Comparison of ENCODE assay signal across 8 mouse cellular contexts in genomic region chr2:65238964-65239570, GRCm38 (mm10). TPM values are rescaled to one million over a fixed set of nuclear protein-coding genes. Genes with fewer than 3 reads are reported as not detected.
DNase-seq lines count a peak whose midpoint lies in the region; ATAC-seq and TF ChIP-seq lines count a peak whose summit lies in the region.

Cobll1 (minus strand) TSS chr2:65239403.

- H3K4me1 ChIP-seq in CH12.LX (ENCODE audit: control insufficient read depth in 1 of 2, insufficient read depth in 2 of 2) = peaks cover 0 to 17% of the 10 kb centered on the region in 2 experiments; a peak in 2 of 4 replicates
- H3K4me1 ChIP-seq in embryonic facial prominence, embryonic 12.5 days = 0 out of 2 replicates have a peak, but pooled peaks cover 7% of the 10 kb centered on the region
- H3K4me1 ChIP-seq in hindbrain, embryonic 10.5 days (replicated peaks) = peaks cover 22% of the 10 kb centered on the region
- no peaks in the 10 kb centered on the region for H3K4me1 ChIP-seq in liver, embryonic 14.5 days (replicated peaks; ENCODE audit: control insufficient read depth in 2 of 2, insufficient read depth in 2 of 2, low read length in 1 of 2)
- peaks cover 22% of the 10 kb centered on the region for H3K4me1 ChIP-seq in neural tube, embryonic 15.5 days

- H3K9ac ChIP-seq in CH12.LX (ENCODE audit: insufficient read depth, low read depth) = peak within 1 kb of the TSS; percentile 65
- H3K9ac ChIP-seq in embryonic facial prominence, embryonic 12.5 days = peak within 1 kb of the TSS; percentile 66
- peak within 1 kb of the TSS; percentile 18 for H3K9ac ChIP-seq in liver, embryonic 14.5 days (replicated peaks)
- H3K9ac ChIP-seq in neural tube, embryonic 15.5 days (replicated peaks) = peak within 1 kb of the TSS; percentile 61

- peak within 1 kb of the TSS; percentile 20 to 92 (median 64) for H3K4me3 ChIP-seq in CH12.LX (replicated peaks in 1 of 3; ENCODE audit: low read depth in 2 of 3, low read length in 2 of 3, poor library complexity in 1 of 3)
- H3K4me3 ChIP-seq in embryonic facial prominence, embryonic 12.5 days = peak within 1 kb of the TSS; percentile 70
- peak within 1 kb of the TSS; percentile 81 for H3K4me3 ChIP-seq in hindbrain, embryonic 10.5 days
- peak within 1 kb of the TSS; percentile 48 to 57 for H3K4me3 ChIP-seq in liver, embryonic 14.5 days (ENCODE audit: insufficient read depth in 1 of 2, low read depth in 2 of 2, low read length in 2 of 2)
- H3K4me3 ChIP-seq in neural tube, embryonic 15.5 days (replicated peaks) = peak within 1 kb of the TSS; percentile 68

- no peak for TF ChIP-seq CTCF in CH12.LX (conservative IDR thresholded peaks at IDR 0.05 in 1 of 2, IDR thresholded peaks at IDR 0.05 in 1 of 2; ENCODE audit: low read depth in 2 of 2, low read length in 2 of 2)
- TF ChIP-seq CTCF in liver, embryonic 14.5 days (IDR thresholded peaks at IDR 0.05; ENCODE audit: low read depth) = no peak

- no peak for DNase-seq in frontal cortex, adult 2 months (ENCODE audit: extremely low spot score in 1 of 2, low spot score in 1 of 2)
- no peak for DNase-seq in frontal cortex, postnatal 36 days (ENCODE audit: low spot score in 2 of 2)
- peak; percentile 37 for DNase-seq in CH12.LX (ENCODE audit: extremely low read depth)
- DNase-seq in hindbrain, embryonic 10.5 days (ENCODE audit: low spot score) = peak; percentile 74
- DNase-seq in liver, embryonic 14.5 days (ENCODE audit: low read depth in 3 of 3, low spot score in 3 of 3) = no peak
- DNase-seq in right cerebral cortex, postnatal 36 days (ENCODE audit: low spot score in 2 of 2) = no peak

- no peaks in the 10 kb centered on the region for H3K36me3 ChIP-seq in CH12.LX (replicated peaks in 1 of 2; ENCODE audit: control insufficient read depth in 1 of 2, insufficient read depth in 1 of 2, low read length in 1 of 2)
- H3K36me3 ChIP-seq in embryonic facial prominence, embryonic 12.5 days = no peaks in the 10 kb centered on the region
- H3K36me3 ChIP-seq in hindbrain, embryonic 10.5 days = no peaks in the 10 kb centered on the region
- no peaks in the 10 kb centered on the region for H3K36me3 ChIP-seq in liver, embryonic 14.5 days (replicated peaks; ENCODE audit: control insufficient read depth, insufficient read depth, low read depth)
- no peaks in the 10 kb centered on the region for H3K36me3 ChIP-seq in neural tube, embryonic 15.5 days

- in situ Hi-C loops in CH12.LX (cut with MboI; ENCODE audit: low pct_ligation_motif_present, low pct_unique_long_range_greater_than_20kb, low sequenced_read_pairs) = no loop called here

- H3K27ac ChIP-seq in CH12.LX (ENCODE audit: insufficient read depth, low read depth) = peak within 1 kb of the TSS; percentile 34; the same call in 1 of the 2 replicates
- peak within 1 kb of the TSS; percentile 46 for H3K27ac ChIP-seq in embryonic facial prominence, embryonic 12.5 days
- peak within 1 kb of the TSS; percentile 86 for H3K27ac ChIP-seq in hindbrain, embryonic 10.5 days
- H3K27ac ChIP-seq in liver, embryonic 14.5 days = no peak within 1 kb of the TSS; the same call in 1 of the 2 replicates
- peak within 1 kb of the TSS; percentile 74 for H3K27ac ChIP-seq in neural tube, embryonic 15.5 days (replicated peaks)

- under 1% methylated on average over 37 of the region's 37 CpGs for WGBS in embryonic facial prominence, embryonic 12.5 days
- WGBS in hindbrain, embryonic 10.5 days = under 1% methylated on average over 37 of the region's 37 CpGs
- under 1% methylated on average over 37 of the region's 37 CpGs for WGBS in liver, embryonic 14.5 days (ENCODE audit: insufficient replicate concordance)
- WGBS in neural tube, embryonic 15.5 days = 0% methylated on average over 37 of the region's 37 CpGs

- dilution Hi-C loops in CH12.LX (cut with MboI; ENCODE audit: extremely low pct_ligation_motif_present, extremely low pct_unique_long_range_greater_than_20kb, low sequenced_read_pairs) = no loop called here

- TF ChIP-seq POLR2A in CH12.LX (IDR thresholded peaks at IDR 0.05; ENCODE audit: low read depth, low read length) = no peak

- H3K9me3 ChIP-seq in CH12.LX (replicated peaks; ENCODE audit: low read length) = no peaks in the 10 kb centered on the region
- no peaks in the 10 kb centered on the region for H3K9me3 ChIP-seq in embryonic facial prominence, embryonic 12.5 days
- no peaks in the 10 kb centered on the region for H3K9me3 ChIP-seq in hindbrain, embryonic 10.5 days
- H3K9me3 ChIP-seq in liver, embryonic 14.5 days (ENCODE audit: control insufficient read depth, low read length) = no peaks in the 10 kb centered on the region
- H3K9me3 ChIP-seq in neural tube, embryonic 15.5 days (replicated peaks) = no peaks in the 10 kb centered on the region

- H3K79me2 ChIP-seq in CH12.LX (replicated peaks; ENCODE audit: control insufficient read depth, extremely low read depth, insufficient read depth, poor library complexity, severe bottlenecking) = no peaks in the 10 kb centered on the region; the same call in 1 of the 2 replicates

- no peak for TF ChIP-seq RAD21 in CH12.LX (IDR thresholded peaks at IDR 0.05; ENCODE audit: low read depth, low read length)

- H3K27me3 ChIP-seq in CH12.LX (replicated peaks) = no peaks in the 10 kb centered on the region
- H3K27me3 ChIP-seq in embryonic facial prominence, embryonic 12.5 days = peaks cover 17% of the 10 kb centered on the region
- H3K27me3 ChIP-seq in hindbrain, embryonic 10.5 days (ENCODE audit: insufficient read depth, poor library complexity, severe bottlenecking) = peaks cover 42% of the 10 kb centered on the region
- H3K27me3 ChIP-seq in liver, embryonic 14.5 days (ENCODE audit: control insufficient read depth, insufficient read depth, low read length) = peaks cover 23% of the 10 kb centered on the region
- H3K27me3 ChIP-seq in neural tube, embryonic 15.5 days (replicated peaks) = peaks cover 16% of the 10 kb centered on the region; the same call in 1 of the 2 replicates

- no peak for TF ChIP-seq EP300 in CH12.LX (IDR thresholded peaks at IDR 0.05; ENCODE audit: low read length)
- no peak for TF ChIP-seq EP300 in liver, embryonic 14.5 days (IDR thresholded peaks at IDR 0.05; ENCODE audit: low read depth)

- H3K4me2 ChIP-seq in CH12.LX (ENCODE audit: insufficient read depth, low read depth, poor library complexity, severe bottlenecking) = peak within 1 kb of the TSS; percentile 76
- peak within 1 kb of the TSS; percentile 96 for H3K4me2 ChIP-seq in embryonic facial prominence, embryonic 12.5 days (replicated peaks)
- peak within 1 kb of the TSS; percentile 51 for H3K4me2 ChIP-seq in liver, embryonic 14.5 days (ENCODE audit: low read depth)
- H3K4me2 ChIP-seq in neural tube, embryonic 15.5 days = peak within 1 kb of the TSS; percentile 95

- ATAC-seq in embryonic facial prominence, embryonic 12.5 days (ENCODE audit: insufficient number of reproducible peaks, insufficient read depth, low FRiP score, low TSS enrichment) = peak; percentile 55; the same call in 1 of the 2 replicates
- ATAC-seq in liver, embryonic 14.5 days (ENCODE audit: insufficient read depth) = peak; percentile 54
- ATAC-seq in neural tube, embryonic 15.5 days (ENCODE audit: low FRiP score) = peak; percentile 79

TF ChIP-seq in CH12.LX, 34 proteins besides CTCF, POLR2A, EP300 and RAD21:
- peak; percentile 37; the same call in 1 of the 2 replicates for TF ChIP-seq ELF1 (IDR thresholded peaks at IDR 0.05; ENCODE audit: low read depth, low read length)
- TF ChIP-seq MAX (IDR thresholded peaks at IDR 0.05; ENCODE audit: low read length) = peak; percentile 23; the same call in 1 of the 2 replicates
- TF ChIP-seq BHLHE40 (IDR thresholded peaks at IDR 0.05; ENCODE audit: low read depth, low read length) = no peak
- TF ChIP-seq SMC3 (IDR thresholded peaks at IDR 0.05; ENCODE audit: low read depth, low read length) = no peak

RNA-seq across cellular contexts. Expression of gene Cobll1, which starts in this region (rescaled TPM):
- polyA plus RNA-seq in frontal cortex, adult 2 months (2012; rRNA removed) = 8.3 and 10.1 TPM in 2 replicates
- 1.2 and 1.5 TPM in 2 replicates for total RNA-seq in CH12.LX (2012; rRNA removed)
- total RNA-seq in CH12.LX (2014; rRNA removed) = 0.42 and 0.67 TPM in 2 replicates
- 1.9 and 2.4 TPM in 2 replicates for polyA plus RNA-seq in CH12.LX (2012; ENCODE audit: insufficient read length, low read depth)
- polyA plus RNA-seq in embryonic facial prominence, embryonic 12.5 days (2016; fragmentation: Nextera tagmentation; extraction: Ambion mirVana) = 3.2 and 3.3 TPM in 2 replicates
- 2.5 and 2.8 TPM in 2 replicates for polyA plus RNA-seq in hindbrain, embryonic 10.5 days (2016; fragmentation: Nextera tagmentation; extraction: Ambion mirVana)
- polyA plus RNA-seq in liver, embryonic 14.5 days (2012; rRNA removed) = 2.1 and 2.6 TPM in 2 replicates
- polyA plus RNA-seq in liver, embryonic 14.5 days (2014; fragmentation: Nextera tagmentation; extraction: Ambion mirVana) = 2.4 and 3.3 TPM in 2 replicates
- 2.5 and 5.7 TPM in 2 replicates for polyA plus RNA-seq in neural tube, embryonic 15.5 days (2015; fragmentation: Nextera tagmentation; extraction: Ambion mirVana)

Comparison
In these comparisons a context has a peak if more than half of its experiments do, and no peak if none do; other contexts are left out.
1. DNase-seq: peak in CH12.LX (single experiment) and hindbrain, embryonic 10.5 days (single experiment); none in frontal cortex, adult 2 months (0 of 2), frontal cortex, postnatal 36 days (0 of 2), liver, embryonic 14.5 days (0 of 3) and right cerebral cortex, postnatal 36 days (0 of 2).
2. Peak in every context shown above with its lines, with median percentiles within 50 percentile points of each other: H3K4me2 ChIP-seq, H3K4me3 ChIP-seq, H3K9ac ChIP-seq and ATAC-seq.